Mouse (Mus musculus) intestine, embryonic 16.5 days (tissue): ENCODE data around the gene Gm42957. TPM values are rescaled to one million over a fixed set of nuclear protein-coding genes. Genes with fewer than 3 reads are reported as not detected.

Experiments used
- ATAC-seq: fragments of 200-750 bp; cut with Nextera tagmentation; 2 replicates; pipeline ENCODE4 v1.8.0; 2017; ENCODE audit warnings: moderate TSS enrichment, moderate library complexity
- H3K27ac ChIP-seq: fragments of 300-500 bp; sonication (generic); 2 replicates; pipeline ENCODE4 v1.5.1; 2014; ENCODE audit warnings: mild to moderate bottlenecking, low read length
- H3K27me3 ChIP-seq: fragments of 300-500 bp; sonication (generic); replicated peaks from 2 replicates; pipeline ENCODE4 v1.6.1; 2014; ENCODE audit warnings: low read length, control low read depth, mixed read lengths; ENCODE audit not compliant: control insufficient read depth, insufficient read depth
- H3K36me3 ChIP-seq: fragments of 300-500 bp; sonication (generic); 2 replicates; pipeline ENCODE4 v1.6.1; 2014; ENCODE audit warnings: low read length, control low read depth; ENCODE audit not compliant: control insufficient read depth, insufficient read depth
- H3K4me1 ChIP-seq: fragments of 300-500 bp; sonication (generic); 2 replicates; pipeline ENCODE4 v1.6.1; 2014; ENCODE audit warnings: low read length, control low read depth, mixed read lengths; ENCODE audit not compliant: control insufficient read depth, insufficient read depth
- H3K4me2 ChIP-seq: fragments of 300-500 bp; sonication (generic); 2 replicates; pipeline ENCODE4 v1.6.1; 2014; ENCODE audit warnings: low read depth, low read length, control low read depth
- H3K4me3 ChIP-seq: fragments of 300-500 bp; sonication (generic); 2 replicates; pipeline ENCODE4 v1.5.1; 2014; ENCODE audit warnings: mild to moderate bottlenecking, low read length
- H3K9ac ChIP-seq: fragments of 300-500 bp; sonication (generic); 2 replicates; pipeline ENCODE4 v1.6.1; 2014; ENCODE audit warnings: low read depth, low read length
- H3K9me3 ChIP-seq: fragments of 300-500 bp; sonication (generic); 2 replicates; pipeline ENCODE4 v1.6.1; 2016; ENCODE audit warnings: low read length, control low read depth; ENCODE audit not compliant: control insufficient read depth
- WGBS: fragments of 180-500 bp; shearing (Covaris S2); extraction: QIAGEN DNeasy Blood & Tissue Kit; methylation state at CpG from one replicate; pipeline ENCODE4 v1.1.7; 2014; 5-methylcytosine and 5-hydroxymethylcytosine counted together
- polyA plus RNA-seq: library from polyadenylated mRNA; unstranded; fragments of >200 nt; fragmentation: Nextera tagmentation; extraction: Ambion mirVana; gene quantifications from 2 replicates; pipeline ENCODE4 v1.2.1, GENCODE M21; 2015

The Gm42957 gene
- polyA plus RNA-seq, 1 experiment from 2014 or later, result 0.11 TPM

DNA sequence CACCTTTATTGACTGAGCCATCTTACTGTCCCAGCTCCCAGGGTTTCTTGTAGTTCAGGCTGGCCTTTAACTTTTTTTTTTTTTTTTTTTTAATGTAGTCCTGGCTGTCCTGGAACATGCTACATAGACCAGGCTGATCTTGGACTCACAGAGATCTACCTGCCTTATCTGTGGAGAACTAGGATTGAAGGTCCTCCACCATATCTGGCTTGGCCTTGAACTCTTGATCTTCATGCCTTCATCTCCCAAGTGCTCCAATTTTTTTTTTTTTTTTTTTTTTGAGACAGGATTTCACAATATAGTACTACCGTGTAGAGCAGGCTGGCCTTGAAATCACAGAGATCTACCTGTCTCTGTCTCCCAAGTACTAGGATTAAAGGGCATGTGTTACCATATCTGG is 58.3 kb downstream of the Gm42957 start:
- no peaks in the 10 kb centered on the region for H3K9me3 ChIP-seq
- no peak overlapping the region for H3K9ac ChIP-seq
- H3K27me3 ChIP-seq, result no peaks in the 10 kb centered on the region
- WGBS, result 70% methylated on average over 1 of the region's 1 CpGs
- no peak overlapping the region for H3K4me3 ChIP-seq
- peaks cover 11% of the 10 kb centered on the region for H3K4me1 ChIP-seq
- H3K27ac ChIP-seq, result no peak overlapping the region
- no peaks in the 10 kb centered on the region for H3K36me3 ChIP-seq
- ATAC-seq, result no peak
- no peak overlapping the region for H3K4me2 ChIP-seq

DNA sequence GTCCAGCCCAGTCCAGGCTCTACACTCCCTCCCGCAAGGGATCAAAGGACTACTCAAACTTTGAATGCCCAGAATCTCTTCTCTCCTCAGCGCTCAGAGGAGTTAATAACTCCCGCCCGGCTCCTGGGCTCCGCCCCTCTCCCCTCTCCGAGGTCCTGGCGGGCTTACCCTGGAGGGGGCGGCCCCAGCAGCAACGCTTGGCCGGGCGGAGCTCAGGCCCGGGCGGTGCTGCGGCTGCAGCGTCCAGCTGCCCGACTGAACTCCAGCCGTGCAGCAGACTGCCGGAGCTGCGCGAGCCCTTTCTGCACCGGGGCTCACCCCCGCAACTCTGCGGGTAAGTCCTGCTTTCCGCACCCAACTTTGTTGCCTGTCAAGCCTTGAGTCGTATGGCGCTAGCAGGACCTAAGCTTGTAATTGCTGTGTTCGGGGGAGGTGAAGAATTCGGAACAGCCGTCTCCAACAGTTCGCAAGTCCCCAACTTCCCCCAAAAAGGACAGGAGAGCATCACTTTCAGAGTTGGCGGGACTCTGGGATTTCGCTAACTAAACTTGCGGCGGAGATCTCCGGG is 61.0 kb downstream of the Gm42957 start, which contains the start of gene Pias3:
TSS of gene Pias3 (plus strand) at position 187 of the 568 bp plus-strand sequence.
- under 1% methylated on average over 35 of the region's 35 CpGs for WGBS
- H3K27ac ChIP-seq, result peak within 1 kb of the TSS; percentile 91
- H3K9ac ChIP-seq, result peak within 1 kb of the TSS; percentile 86
- ATAC-seq, result peak; percentile 88
- H3K4me3 ChIP-seq, result peak within 1 kb of the TSS; percentile 83
- no peaks in the 10 kb centered on the region for H3K9me3 ChIP-seq
- H3K27me3 ChIP-seq, result no peaks in the 10 kb centered on the region
- H3K36me3 ChIP-seq, result no peaks in the 10 kb centered on the region
- H3K4me1 ChIP-seq, result peaks cover 11% of the 10 kb centered on the region
- H3K4me2 ChIP-seq, result peak within 1 kb of the TSS; percentile 81

DNA sequence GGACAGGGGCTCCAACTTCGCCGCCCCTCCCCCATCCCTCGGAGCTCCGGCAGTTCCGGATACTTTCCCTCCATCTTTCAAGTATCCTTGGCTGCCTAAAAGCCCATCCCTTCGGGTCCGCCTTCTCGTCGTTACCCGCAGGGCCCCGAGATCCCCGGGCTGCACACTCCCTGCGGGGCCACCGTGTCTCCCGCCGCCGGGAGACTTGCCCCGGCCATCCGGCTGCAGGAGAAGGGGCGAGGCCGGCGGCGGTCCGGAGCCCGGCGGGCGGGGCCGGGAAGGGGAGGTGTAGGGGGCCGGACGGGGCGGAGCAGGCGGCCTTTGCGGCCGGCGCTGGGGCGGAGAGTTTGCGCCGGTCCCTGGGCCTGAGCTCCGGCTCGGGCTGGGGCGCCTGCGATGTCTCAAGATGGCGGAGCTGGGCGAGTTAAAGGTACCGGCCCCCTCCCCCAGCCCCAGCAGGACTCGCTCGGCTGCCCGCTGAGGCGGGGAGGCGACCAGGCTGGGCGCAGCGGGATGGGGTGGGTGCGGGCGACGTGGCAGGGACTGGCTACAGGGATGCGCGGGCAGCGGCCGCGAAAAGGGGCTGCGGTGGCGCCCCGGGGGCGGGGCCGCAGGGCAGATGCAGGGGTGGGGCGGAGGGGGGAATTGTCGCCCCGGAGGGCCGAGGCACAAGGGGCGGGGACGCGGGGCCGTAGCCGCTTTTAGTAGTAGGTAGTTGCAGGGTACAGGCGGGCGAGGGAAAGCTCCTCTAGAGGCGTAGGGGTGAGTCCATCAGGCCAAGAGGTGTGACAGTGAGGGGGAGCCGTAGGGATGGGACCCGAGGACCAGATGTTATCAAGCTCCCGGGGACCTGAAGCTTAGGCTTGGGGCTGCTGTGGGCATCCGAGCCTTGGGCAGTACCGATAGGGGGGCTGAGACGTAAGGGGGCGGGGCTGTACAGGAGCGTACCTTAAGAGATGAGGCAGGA is 61.8 kb downstream of the Gm42957 start:
- WGBS, result 1% methylated on average over 83 of the region's 85 CpGs
- Histone ChIP-seq H3K4me3 (peak overlapping the region; percentile 83), H3K9ac (peak overlapping the region; percentile 86), H3K27me3 (no peaks in the 10 kb centered on the region), H3K4me2 (peak overlapping the region; percentile 81), H3K27ac (peak overlapping the region; percentile 91), H3K36me3 (no peaks in the 10 kb centered on the region), H3K9me3 (no peaks in the 10 kb centered on the region), H3K4me1 (peaks cover 11% of the 10 kb centered on the region)
- ATAC-seq, result peak; percentile 94

DNA sequence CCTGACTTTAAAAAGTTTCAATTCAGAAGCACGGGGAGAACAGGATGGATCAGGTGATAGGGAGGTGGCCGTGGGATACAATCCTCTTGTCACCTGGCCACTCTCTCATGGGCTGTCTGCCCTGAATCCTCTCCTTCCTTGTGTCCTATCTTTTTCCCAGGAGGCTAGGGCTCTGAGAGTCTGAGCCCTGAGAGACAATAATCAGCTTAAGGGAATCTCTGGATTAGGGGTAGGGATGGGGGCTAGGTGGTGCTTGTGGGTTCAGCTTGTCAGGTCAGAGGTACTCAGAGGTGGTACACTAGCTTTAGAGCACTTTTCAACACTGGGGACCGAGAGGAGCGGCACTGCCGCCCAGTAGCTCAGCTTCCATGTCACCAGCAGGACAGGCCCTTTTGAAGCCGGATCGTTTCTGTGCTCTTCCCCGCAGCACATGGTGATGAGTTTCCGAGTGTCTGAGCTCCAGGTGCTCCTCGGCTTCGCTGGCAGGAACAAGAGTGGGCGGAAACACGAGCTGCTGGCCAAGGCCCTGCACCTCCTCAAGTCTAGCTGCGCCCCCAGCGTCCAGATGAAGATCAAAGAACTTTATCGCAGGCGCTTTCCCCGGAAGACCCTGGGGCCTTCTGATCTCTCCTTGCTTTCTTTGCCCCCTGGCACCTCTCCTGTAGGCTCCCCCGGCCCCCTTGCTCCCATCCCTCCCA is 63.9 kb downstream of the Gm42957 start:
- Histone ChIP-seq H3K4me2 (no peak overlapping the region), H3K9me3 (no peaks in the 10 kb centered on the region), H3K4me3 (no peak overlapping the region), H3K27me3 (no peaks in the 10 kb centered on the region), H3K27ac (no peak overlapping the region), H3K9ac (no peak overlapping the region), H3K4me1 (peaks cover 11% of the 10 kb centered on the region), H3K36me3 (no peaks in the 10 kb centered on the region)
- WGBS, result 57% methylated on average over 19 of the region's 19 CpGs
- ATAC-seq, result no peak

DNA sequence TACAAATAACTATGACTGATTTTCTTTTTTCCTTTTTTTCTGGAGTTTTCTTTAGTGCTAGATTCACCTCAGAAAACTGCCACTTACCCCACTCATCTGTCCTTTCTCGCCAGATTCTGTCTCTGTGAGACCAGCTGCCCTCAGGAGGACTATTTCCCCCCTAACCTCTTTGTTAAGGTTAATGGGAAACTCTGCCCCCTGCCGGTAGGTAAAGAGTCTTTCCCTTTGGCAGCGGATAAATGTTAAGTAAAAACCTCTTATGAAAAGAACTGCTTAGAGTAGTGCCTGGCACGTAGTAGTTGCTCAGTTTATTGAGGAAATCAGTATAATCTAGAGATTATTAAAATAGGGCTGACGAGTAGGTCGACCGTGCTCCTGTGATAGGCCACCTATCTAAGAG is 65.1 kb downstream of the Gm42957 start:
- Histone ChIP-seq H3K4me2 (no peak overlapping the region), H3K36me3 (peaks cover 8% of the 10 kb centered on the region)

DNA sequence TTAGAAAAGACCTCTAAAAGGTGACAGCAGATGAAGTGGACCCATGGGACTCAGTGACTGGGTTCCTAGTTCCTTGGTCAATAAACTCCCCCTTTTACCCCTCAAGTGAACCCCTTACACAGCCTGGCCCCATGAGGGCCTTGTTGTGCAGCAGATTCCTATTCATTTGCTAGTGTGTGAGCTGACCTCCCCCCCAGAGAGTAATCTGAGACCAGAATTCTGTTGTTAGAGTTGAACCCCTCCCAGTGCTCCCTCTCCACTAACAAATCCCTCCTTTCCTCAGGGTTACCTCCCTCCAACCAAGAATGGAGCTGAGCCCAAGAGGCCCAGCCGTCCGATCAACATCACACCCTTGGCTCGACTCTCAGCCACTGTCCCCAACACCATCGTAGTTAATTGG is 65.7 kb downstream of the Gm42957 start:
- Histone ChIP-seq H3K27ac (no peak overlapping the region), H3K9ac (no peak overlapping the region), H3K9me3 (no peaks in the 10 kb centered on the region), H3K4me2 (no peak overlapping the region), H3K27me3 (no peaks in the 10 kb centered on the region), H3K4me1 (peaks cover 7% of the 10 kb centered on the region), H3K36me3 (peaks cover 8% of the 10 kb centered on the region), H3K4me3 (no peak overlapping the region)
- no peak for ATAC-seq
- 80% methylated on average over 4 of the region's 4 CpGs for WGBS

More for the DNA sequence above, 65.1 kb downstream of the Gm42957 start:
- 63% methylated on average over 7 of the region's 7 CpGs for WGBS
- peaks cover 11% of the 10 kb centered on the region for H3K4me1 ChIP-seq
- no peak overlapping the region for H3K9ac ChIP-seq
- H3K9me3 ChIP-seq, result no peaks in the 10 kb centered on the region
- no peak overlapping the region for H3K4me3 ChIP-seq
- no peak for ATAC-seq
- H3K27me3 ChIP-seq, result no peaks in the 10 kb centered on the region
- H3K27ac ChIP-seq, result no peak overlapping the region

Other genes with a start within 250 kb of the Gm42957 start
- gene BC107364, start 183.2 kb upstream of the Gm42957 start, polyA plus RNA-seq, result 0.12 and 0.21 TPM in 2 replicates
- 0.15 and 0.37 TPM in 2 replicates for gene Hfe2, start 110.3 kb upstream of the Gm42957 start, polyA plus RNA-seq
- gene Txnip, start 77.5 kb upstream of the Gm42957 start, polyA plus RNA-seq, result 146 and 152 TPM in 2 replicates
- gene Gm16253, start 58.5 kb upstream of the Gm42957 start, polyA plus RNA-seq, result 0.45 and 0.97 TPM in 2 replicates
- 23.1 and 24.4 TPM in 2 replicates for gene Polr3gl, start 41.3 kb upstream of the Gm42957 start, polyA plus RNA-seq
- gene Ankrd34a, start 38.8 kb upstream of the Gm42957 start, polyA plus RNA-seq, result 2.0 and 2.1 TPM in 2 replicates
- 4.8 TPM in 2 replicates for gene Lix1l, start 34.3 kb upstream of the Gm42957 start, polyA plus RNA-seq
- gene Rbm8a, start 5.5 kb upstream of the Gm42957 start, polyA plus RNA-seq, result 100 and 103 TPM in 2 replicates
- 43.7 and 44.4 TPM in 2 replicates for gene Pex11b, start 98 bp upstream of the Gm42957 start, polyA plus RNA-seq
- 0.48 and 0.49 TPM in 2 replicates for gene Itga10, start 10.1 kb downstream of the Gm42957 start, polyA plus RNA-seq
- 0.28 and 0.39 TPM in 2 replicates for gene Ankrd35, start 34.7 kb downstream of the Gm42957 start, polyA plus RNA-seq
- gene Pias3, start 60.9 kb downstream of the Gm42957 start, polyA plus RNA-seq, result 35.7 and 36.6 TPM in 2 replicates
- 5.6 and 6.2 TPM in 2 replicates for gene Nudt17, start 73.1 kb downstream of the Gm42957 start, polyA plus RNA-seq
- gene Polr3c, start 92.2 kb downstream of the Gm42957 start, polyA plus RNA-seq, result 37.7 and 41.0 TPM in 2 replicates
- 43.6 and 47.3 TPM in 2 replicates for gene Rnf115, start 92.2 kb downstream of the Gm42957 start, polyA plus RNA-seq
- 45.2 and 67.0 TPM in 2 replicates for gene Pdzk1, start 193.8 kb downstream of the Gm42957 start, polyA plus RNA-seq
- gene Cd160, start 193.9 kb downstream of the Gm42957 start, polyA plus RNA-seq, result 1.4 and 1.6 TPM in 2 replicates